Mouse (Mus musculus): ENCODE results near the gene Enox1. TPM values are rescaled to one million over a fixed set of nuclear protein-coding genes. Genes with fewer than 3 reads are reported as not detected.

The Enox1 gene
- polyA plus RNA-seq, 1 experiment = 3.1 TPM

DNA sequence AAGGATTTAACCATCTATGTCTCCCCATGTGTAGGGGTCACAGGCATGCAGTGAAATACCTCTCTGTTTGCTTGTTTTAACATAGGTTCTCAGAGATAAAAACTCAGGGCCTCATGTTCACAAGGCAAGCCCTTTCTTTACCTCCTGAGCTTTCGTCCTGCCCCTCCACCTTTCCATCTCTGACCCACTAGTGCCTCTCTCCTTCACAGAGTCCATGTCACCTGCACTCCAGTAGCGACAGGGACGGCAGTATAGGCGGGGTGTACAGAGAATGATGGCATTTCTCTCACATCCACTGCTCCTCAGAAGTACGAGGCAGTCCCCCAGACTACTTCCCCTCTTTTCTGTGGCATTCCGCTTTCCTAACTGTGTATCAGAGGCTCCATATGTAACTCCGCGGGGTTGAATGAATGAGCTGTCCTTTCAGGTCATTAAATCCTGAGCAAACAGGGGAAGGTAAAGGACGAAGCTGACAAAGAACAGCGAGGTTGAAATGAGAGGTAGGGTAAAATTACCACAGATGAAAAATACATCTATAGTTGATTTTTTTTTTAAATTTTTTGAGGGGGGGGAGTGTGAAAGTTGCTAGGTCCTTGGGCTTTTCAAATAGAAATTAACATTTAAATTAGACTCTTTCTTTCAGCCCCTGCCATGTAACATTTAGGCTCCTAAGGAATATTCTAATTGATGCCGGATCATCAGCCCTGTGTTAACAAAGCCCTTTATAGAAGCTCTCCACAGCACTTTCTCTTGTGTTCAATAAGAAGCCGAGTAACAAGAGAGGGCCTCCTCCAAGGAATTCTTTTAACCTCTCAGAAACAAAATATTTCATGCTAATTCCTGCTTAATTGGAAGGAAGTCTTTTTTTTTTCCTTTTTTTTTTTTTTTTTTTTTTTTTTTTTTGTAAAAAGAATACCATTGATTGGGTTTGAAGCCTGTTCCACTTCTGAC is 470.3 kb downstream of the Enox1 start:
- no peak overlapping the region for H3ac ChIP-seq (ENCODE audit: control insufficient read depth, insufficient read length)
- H3K36me3 ChIP-seq (ENCODE audit: control insufficient read depth, insufficient read depth) = no peaks in the 10 kb centered on the region
- TF ChIP-seq REST (IDR thresholded peaks at IDR 0.05; ENCODE audit: insufficient read depth, insufficient read length) (no peak), POLR2AphosphoS2 (IDR thresholded peaks at IDR 0.05; ENCODE audit: insufficient read length, low read depth) (no peak), USF1 (IDR thresholded peaks at IDR 0.05; ENCODE audit: low read depth) (no peak), MYOD1 (IDR thresholded peaks at IDR 0.05; ENCODE audit: control insufficient read depth in 1 of 3, insufficient read length in 2 of 3, low read depth in 2 of 3) (no peak), MYOG (IDR thresholded peaks at IDR 0.05; ENCODE audit: control insufficient read depth in 1 of 3, insufficient read depth in 1 of 3, insufficient read length in 2 of 3, low read depth in 2 of 3) (no peak), POLR2A (IDR thresholded peaks at IDR 0.05; ENCODE audit: insufficient read length, low read depth) (no peak), SRF (IDR thresholded peaks at IDR 0.05; ENCODE audit: control insufficient read depth, insufficient read length, low read depth) (no peak), MAX (IDR thresholded peaks at IDR 0.05; ENCODE audit: low read depth) (no peak), TCF3 (IDR thresholded peaks at IDR 0.05; ENCODE audit: insufficient read length, low read depth) (no peak)
- H3K79me2 ChIP-seq (ENCODE audit: control insufficient read depth, insufficient read depth) = no peaks in the 10 kb centered on the region
- H3K4me2 ChIP-seq (ENCODE audit: low read depth) = no peak overlapping the region
- no peaks in the 10 kb centered on the region for H3K27me3 ChIP-seq (ENCODE audit: control insufficient read depth, insufficient read depth, insufficient read length)
- no peak overlapping the region for H3K4me3 ChIP-seq

DNA sequence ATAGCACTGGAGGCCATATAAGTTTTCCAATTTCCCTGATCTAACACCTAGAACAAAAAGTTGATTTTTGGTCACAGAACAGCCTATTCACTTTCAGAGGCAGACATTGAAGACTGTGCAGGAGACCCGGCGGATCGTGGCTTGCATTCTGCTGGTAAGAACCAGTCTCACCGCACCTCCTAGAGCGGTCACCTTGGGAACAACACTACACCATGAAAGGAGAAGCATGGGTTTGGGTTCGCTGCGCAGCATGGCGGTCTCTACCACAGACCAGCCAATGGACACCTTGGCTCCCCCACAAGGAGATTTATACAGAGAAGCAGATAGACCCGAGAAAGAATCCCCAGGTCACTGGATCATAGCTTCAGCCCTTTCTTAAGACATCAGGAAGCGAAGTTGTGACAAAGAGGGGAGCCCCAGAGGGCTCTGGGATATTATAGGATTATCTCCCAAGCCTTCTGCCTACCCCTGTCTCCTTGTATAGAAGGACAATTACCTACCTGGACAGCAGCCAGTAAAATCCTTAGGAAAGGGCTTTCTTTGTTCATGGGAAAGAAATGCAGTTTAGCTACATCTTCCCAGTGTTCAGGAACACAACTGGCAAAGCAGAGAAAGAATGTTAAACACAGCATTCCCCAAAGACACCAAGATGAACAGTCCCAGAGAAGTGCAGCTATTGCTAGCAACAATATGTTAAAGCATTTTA is 476.1 kb downstream of the Enox1 start:
- H3K4me3 ChIP-seq = no peak overlapping the region
- H3K27me3 ChIP-seq (ENCODE audit: control insufficient read depth, insufficient read depth, insufficient read length) = no peaks in the 10 kb centered on the region
- no peaks in the 10 kb centered on the region for H3K79me2 ChIP-seq (ENCODE audit: control insufficient read depth, insufficient read depth)
- H3K4me2 ChIP-seq (ENCODE audit: low read depth) = no peak overlapping the region
- TF ChIP-seq TCF12 (IDR thresholded peaks at IDR 0.05; ENCODE audit: insufficient read depth, poor library complexity, severe bottlenecking) (no peak), POLR2AphosphoS2 (IDR thresholded peaks at IDR 0.05; ENCODE audit: insufficient read length, low read depth) (no peak), POLR2A (IDR thresholded peaks at IDR 0.05; ENCODE audit: insufficient read length, low read depth) (no peak), E2F4 (IDR thresholded peaks at IDR 0.05; ENCODE audit: insufficient read depth) (no peak), TCF3 (IDR thresholded peaks at IDR 0.05; ENCODE audit: insufficient read length, low read depth) (no peak), REST (IDR thresholded peaks at IDR 0.05; ENCODE audit: insufficient read depth, insufficient read length) (no peak), MYOG (IDR thresholded peaks at IDR 0.05; ENCODE audit: control insufficient read depth in 1 of 3, insufficient read depth in 1 of 3, insufficient read length in 2 of 3, low read depth in 2 of 3) (no peak), USF1 (IDR thresholded peaks at IDR 0.05; ENCODE audit: low read depth) (no peak)
- no peaks in the 10 kb centered on the region for H3K36me3 ChIP-seq (ENCODE audit: control insufficient read depth, insufficient read depth)
- no peak overlapping the region for H3ac ChIP-seq (ENCODE audit: control insufficient read depth, insufficient read length)

DNA sequence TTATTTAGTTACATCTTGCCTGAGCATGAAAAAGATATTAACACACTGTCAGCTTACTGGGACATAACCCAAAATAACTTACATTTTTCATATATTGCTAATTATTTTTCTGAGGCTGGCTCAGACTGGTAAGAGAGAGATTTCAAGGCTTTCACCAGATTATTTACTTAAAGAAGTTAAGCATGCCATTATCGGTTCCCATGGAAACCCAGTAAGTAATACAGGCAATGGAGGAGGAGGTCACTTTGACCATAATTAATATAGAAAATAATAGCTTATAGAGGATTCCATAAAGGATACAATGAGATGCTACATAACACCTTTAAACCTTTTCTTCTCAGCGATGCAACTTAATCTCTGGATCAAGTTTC is 476.6 kb downstream of the Enox1 start:
- no peak overlapping the region for H3ac ChIP-seq (ENCODE audit: control insufficient read depth, insufficient read length)
- TF ChIP-seq POLR2AphosphoS2 (IDR thresholded peaks at IDR 0.05; ENCODE audit: insufficient read length, low read depth) (no peak), POLR2A (IDR thresholded peaks at IDR 0.05; ENCODE audit: insufficient read length, low read depth) (no peak)
- no peak overlapping the region for H3K4me2 ChIP-seq (ENCODE audit: low read depth)
- H3K79me2 ChIP-seq (ENCODE audit: control insufficient read depth, insufficient read depth) = no peaks in the 10 kb centered on the region
- H3K4me3 ChIP-seq = no peak overlapping the region
- H3K27me3 ChIP-seq (ENCODE audit: control insufficient read depth, insufficient read depth, insufficient read length) = no peaks in the 10 kb centered on the region
- H3K36me3 ChIP-seq (ENCODE audit: control insufficient read depth, insufficient read depth) = no peaks in the 10 kb centered on the region

DNA sequence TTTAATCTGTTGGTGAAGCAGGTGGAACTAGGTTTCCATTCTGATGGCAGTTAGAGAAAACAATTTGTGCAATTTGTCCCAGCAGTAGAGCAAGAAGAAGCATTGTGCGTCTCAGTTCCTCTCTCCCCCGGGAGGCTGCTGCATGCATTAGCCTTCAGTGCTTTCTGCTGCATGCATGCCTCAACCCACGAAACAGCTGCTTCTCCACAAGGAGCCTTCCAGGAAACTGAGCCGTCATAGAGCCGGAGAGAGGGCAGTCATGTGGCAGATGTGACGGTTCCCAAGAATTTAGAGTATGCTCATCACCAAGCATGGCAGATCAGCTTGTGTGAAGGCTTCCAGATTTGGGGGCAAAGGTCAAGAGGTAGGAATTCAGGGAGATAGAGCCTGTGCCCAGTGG is 480.4 kb downstream of the Enox1 start:
- Histone ChIP-seq H3K4me2 (ENCODE audit: low read depth) (peak overlapping the region; percentile 18), H3K79me2 (ENCODE audit: control insufficient read depth, insufficient read depth) (no peaks in the 10 kb centered on the region), H3K36me3 (ENCODE audit: control insufficient read depth, insufficient read depth) (no peaks in the 10 kb centered on the region), H3K27me3 (ENCODE audit: control insufficient read depth, insufficient read depth, insufficient read length) (no peaks in the 10 kb centered on the region), H3K4me3 (no peak overlapping the region), H3ac (ENCODE audit: control insufficient read depth, insufficient read length) (no peak overlapping the region)
- TF ChIP-seq TCF12 (IDR thresholded peaks at IDR 0.05; ENCODE audit: insufficient read depth, poor library complexity, severe bottlenecking) (peak; percentile 94), SRF (IDR thresholded peaks at IDR 0.05; ENCODE audit: control insufficient read depth, insufficient read length, low read depth) (peak; percentile 29), MAX (IDR thresholded peaks at IDR 0.05; ENCODE audit: low read depth) (no peak), MYOD1 (IDR thresholded peaks at IDR 0.05; ENCODE audit: control insufficient read depth in 1 of 3, insufficient read length in 2 of 3, low read depth in 2 of 3) (peak; percentile 33 to 95 (median 91)), REST (IDR thresholded peaks at IDR 0.05; ENCODE audit: insufficient read depth, insufficient read length) (no peak), USF1 (IDR thresholded peaks at IDR 0.05; ENCODE audit: low read depth) (peak; percentile 52), MYOG (IDR thresholded peaks at IDR 0.05; ENCODE audit: control insufficient read depth in 1 of 3, insufficient read depth in 1 of 3, insufficient read length in 2 of 3, low read depth in 2 of 3) (peak; percentile 92 to 99 (median 95)), POLR2A (IDR thresholded peaks at IDR 0.05; ENCODE audit: insufficient read length, low read depth) (no peak), POLR2AphosphoS2 (IDR thresholded peaks at IDR 0.05; ENCODE audit: insufficient read length, low read depth) (no peak), CEBPB (IDR thresholded peaks at IDR 0.05; ENCODE audit: insufficient read depth, poor library complexity, severe bottlenecking) (no peak), E2F4 (IDR thresholded peaks at IDR 0.05; ENCODE audit: insufficient read depth) (no peak), TCF3 (IDR thresholded peaks at IDR 0.05; ENCODE audit: insufficient read length, low read depth) (peak; percentile 58)

Data from myocyte (in vitro differentiated cells).